ENCODE assay signal across 14 mouse cellular contexts in genomic region chr1:98190741-98191140, GRCm38 (mm10).
DNase-seq lines count a peak whose midpoint lies in the region; ATAC-seq lines count a peak whose summit lies in the region.
"Had no signal": no experiment of that assay in that cellular context is flagged by ENCODE, and none has a peak within 500 bp of the region (broad histone marks: within the 10 kb centered on the region; RNA-seq: fewer than 3 reads in every experiment).

No protein-coding gene starts in this region.

- DNase-seq in right cerebral cortex, adult 18-20 months, result peak; percentile 17
- no peak for DNase-seq in right cerebral cortex, postnatal 25 days
- no peak for DNase-seq in kidney, postnatal 10 days
- DNase-seq in spleen, postnatal 36 days (ENCODE audit: low spot score in 2 of 2), result no peak
- DNase-seq in left cerebral cortex, adult 11 months (ENCODE audit: low spot score), result no peak
- DNase-seq: gastrocnemius, postnatal 10 days; heart, postnatal 4 days; liver, embryonic 13.5 days; thymus, postnatal 36 days had no signal

- peaks cover 9% of the 10 kb centered on the region; the same call in 1 of the 2 replicates for H3K9me3 ChIP-seq in forebrain, embryonic 13.5 days (replicated peaks)
- H3K9me3 ChIP-seq in midbrain, embryonic 13.5 days, result 0 out of 2 replicates have a peak, but pooled peaks cover 2% of the 10 kb centered on the region
- H3K9me3 ChIP-seq: embryonic facial prominence, embryonic 13.5 days; liver, embryonic 13.5 days had no signal

- H3K27me3 ChIP-seq in forebrain, embryonic 13.5 days, result no peaks in the 10 kb centered on the region
- H3K27me3 ChIP-seq in midbrain, embryonic 13.5 days, result peaks cover 27% of the 10 kb centered on the region
- H3K27me3 ChIP-seq: embryonic facial prominence, embryonic 13.5 days; liver, embryonic 13.5 days; megakaryocyte, embryonic 14.5 days had no signal

- peak overlapping the region; percentile 78 for H3K27ac ChIP-seq in forebrain, embryonic 13.5 days
- peak overlapping the region; percentile 91 for H3K27ac ChIP-seq in midbrain, embryonic 13.5 days
- H3K27ac ChIP-seq: embryonic facial prominence, embryonic 13.5 days; liver, embryonic 13.5 days had no signal

- H3K36me3 ChIP-seq in forebrain, embryonic 13.5 days (ENCODE audit: poor library complexity, severe bottlenecking), result no peaks in the 10 kb centered on the region
- no peaks in the 10 kb centered on the region for H3K36me3 ChIP-seq in midbrain, embryonic 13.5 days
- H3K36me3 ChIP-seq: embryonic facial prominence, embryonic 13.5 days; G1E; liver, embryonic 13.5 days had no signal

- H3K4me2 ChIP-seq in forebrain, embryonic 13.5 days, result peak overlapping the region; percentile 21; the same call in 1 of the 2 replicates
- peak overlapping the region; percentile 22 for H3K4me2 ChIP-seq in midbrain, embryonic 13.5 days (replicated peaks)
- H3K4me2 ChIP-seq: embryonic facial prominence, embryonic 13.5 days; liver, embryonic 13.5 days had no signal

- peaks cover 41% of the 10 kb centered on the region for H3K4me1 ChIP-seq in forebrain, embryonic 13.5 days
- peaks cover 40% of the 10 kb centered on the region for H3K4me1 ChIP-seq in midbrain, embryonic 13.5 days (replicated peaks)
- H3K4me1 ChIP-seq: liver, embryonic 13.5 days; megakaryocyte, embryonic 14.5 days had no signal

- no peak overlapping the region for H3K4me3 ChIP-seq in forebrain, embryonic 13.5 days
- H3K4me3 ChIP-seq in midbrain, embryonic 13.5 days (replicated peaks), result no peak overlapping the region
- H3K4me3 ChIP-seq: embryonic facial prominence, embryonic 13.5 days; liver, embryonic 13.5 days; megakaryocyte, embryonic 14.5 days had no signal

- no peak overlapping the region for H3K9ac ChIP-seq in forebrain, embryonic 13.5 days
- H3K9ac ChIP-seq in midbrain, embryonic 13.5 days (replicated peaks), result peak overlapping the region; percentile 39; the same call in 1 of the 2 replicates
- H3K9ac ChIP-seq: embryonic facial prominence, embryonic 13.5 days; liver, embryonic 13.5 days had no signal

- peak; percentile 39 for ATAC-seq in forebrain, embryonic 13.5 days
- ATAC-seq in midbrain, embryonic 13.5 days, result peak; percentile 62

- 8% methylated on average over 6 of the region's 6 CpGs for WGBS in forebrain, embryonic 13.5 days
- WGBS in midbrain, embryonic 13.5 days, result 11% methylated on average over 6 of the region's 6 CpGs
